Comparison of ENCODE assay signal across 24 mouse cellular contexts in genomic region chr9:46608695-46609094, GRCm38 (mm10).
"Had no signal": no experiment of that assay in that cellular context is flagged by ENCODE, and none has a peak within 500 bp of the region (broad histone marks: within the 10 kb centered on the region; RNA-seq: fewer than 3 reads in every experiment).

No protein-coding gene starts in this region.

- ATAC-seq: hindbrain, postnatal 0 days; liver, embryonic 12.5 days had no signal

- H3K9me3 ChIP-seq: hindbrain, embryonic 13.5 days; hindbrain, embryonic 15.5 days; kidney, embryonic 15.5 days; limb, embryonic 15.5 days had no signal

- DNase-seq: gastrocnemius, postnatal 14 days; gastrocnemius, postnatal 36 days; heart, adult 11 months; heart, adult 2 months; heart, postnatal 10 days; heart, postnatal 4 days; kidney, adult 11 months; kidney, adult 2 months; kidney, adult 9 months; kidney, postnatal 14 days; kidney, postnatal 36 days; layer of hippocampus, adult 9-11 months; layer of hippocampus, postnatal 36 days; left cerebral cortex, postnatal 4 days had no signal

- H3K4me1 ChIP-seq: liver, embryonic 12.5 days had no signal

- H3K9ac ChIP-seq: hindbrain, embryonic 13.5 days; hindbrain, embryonic 15.5 days; kidney, embryonic 15.5 days; limb, embryonic 13.5 days; limb, embryonic 15.5 days; liver, embryonic 12.5 days had no signal

- H3K4me2 ChIP-seq: heart, embryonic 11.5 days; hindbrain, embryonic 13.5 days; hindbrain, embryonic 15.5 days; kidney, embryonic 15.5 days; limb, embryonic 13.5 days; limb, embryonic 15.5 days; liver, embryonic 12.5 days had no signal

- H3K27me3 ChIP-seq: hindbrain, embryonic 15.5 days; kidney, embryonic 15.5 days; limb, embryonic 15.5 days; liver, embryonic 12.5 days had no signal

- H3K36me3 ChIP-seq: hindbrain, embryonic 10.5 days; hindbrain, embryonic 13.5 days; hindbrain, embryonic 15.5 days; kidney, embryonic 15.5 days; limb, embryonic 13.5 days; limb, embryonic 15.5 days; liver, embryonic 12.5 days had no signal

- H3K4me3 ChIP-seq: heart, adult 2 months; hindbrain, embryonic 10.5 days; hindbrain, embryonic 13.5 days; hindbrain, embryonic 15.5 days; kidney, embryonic 15.5 days; limb, embryonic 13.5 days; limb, embryonic 15.5 days; liver, embryonic 12.5 days had no signal

- H3K27ac ChIP-seq: heart, adult 2 months; hindbrain, embryonic 13.5 days; hindbrain, embryonic 15.5 days; hindbrain, postnatal 0 days; kidney, embryonic 15.5 days; kidney, postnatal 0 days; limb, embryonic 13.5 days; limb, embryonic 15.5 days; liver, embryonic 12.5 days had no signal
